ENCODE assay signal across 13 mouse cellular contexts in genomic region chr15:97839473-97839872, GRCm38 (mm10). TPM values are rescaled to one million over a fixed set of nuclear protein-coding genes. Genes with fewer than 3 reads are reported as not detected.
DNase-seq lines count a peak whose midpoint lies in the region; ATAC-seq and TF ChIP-seq lines count a peak whose summit lies in the region.
"Had no signal": no experiment of that assay in that cellular context is flagged by ENCODE, and none has a peak within 500 bp of the region (broad histone marks: within the 10 kb centered on the region; RNA-seq: fewer than 3 reads in every experiment).

No protein-coding gene starts in this region.

- H3K4me1 ChIP-seq in heart, embryonic 12.5 days (replicated peaks), result peaks cover 45% of the 10 kb centered on the region
- peaks cover 28% of the 10 kb centered on the region for H3K4me1 ChIP-seq in heart, embryonic 11.5 days (ENCODE audit: control insufficient read depth, insufficient read depth, low read length)
- peaks cover 63% of the 10 kb centered on the region for H3K4me1 ChIP-seq in thymus, adult 2 months (replicated peaks; ENCODE audit: control insufficient read depth, insufficient read depth, low read length)
- H3K4me1 ChIP-seq in limb, embryonic 10.5 days, result peaks cover 61% of the 10 kb centered on the region

- H3K36me3 ChIP-seq in heart, embryonic 12.5 days, result no peaks in the 10 kb centered on the region
- no peaks in the 10 kb centered on the region for H3K36me3 ChIP-seq in heart, embryonic 11.5 days (ENCODE audit: control insufficient read depth, insufficient read depth, low read length)
- H3K36me3 ChIP-seq in thymus, adult 2 months (ENCODE audit: control insufficient read depth, insufficient read depth, low read length), result no peaks in the 10 kb centered on the region
- H3K36me3 ChIP-seq in limb, embryonic 10.5 days, result no peaks in the 10 kb centered on the region
- H3K36me3 ChIP-seq: hindbrain, embryonic 15.5 days had no signal

- no peak for ATAC-seq in heart, embryonic 12.5 days (ENCODE audit: insufficient number of reproducible peaks, low FRiP score)
- ATAC-seq in heart, embryonic 11.5 days (replicated peaks; ENCODE audit: insufficient number of reproducible peaks, low FRiP score, low TSS enrichment), result no peak
- ATAC-seq: forebrain, embryonic 14.5 days had no signal

- no peak overlapping the region for H3K9ac ChIP-seq in heart, embryonic 12.5 days
- H3K9ac ChIP-seq in heart, embryonic 11.5 days (ENCODE audit: low read depth, low read length), result no peak overlapping the region
- H3K9ac ChIP-seq: hindbrain, embryonic 15.5 days had no signal

- peak overlapping the region; percentile 42; the same call in 1 of the 2 replicates for H3K27ac ChIP-seq in heart, embryonic 12.5 days (ENCODE audit: poor library complexity, severe bottlenecking)
- H3K27ac ChIP-seq in heart, embryonic 11.5 days (ENCODE audit: low read depth, low read length), result no peak overlapping the region
- H3K27ac ChIP-seq in thymus, adult 2 months (ENCODE audit: control insufficient read depth, insufficient read depth, low read length), result peak overlapping the region; percentile 95
- peak overlapping the region; percentile 75 for H3K27ac ChIP-seq in limb, embryonic 10.5 days
- H3K27ac ChIP-seq: hindbrain, embryonic 15.5 days; left cerebral cortex, adult 2 months had no signal

- TF ChIP-seq CTCF in thymus, adult 2 months (IDR thresholded peaks at IDR 0.05; ENCODE audit: borderline replicate concordance, control insufficient read depth, extremely low read depth, insufficient read depth, low read length, poor library complexity), result no peak

- no peak for DNase-seq in thymus, adult 2 months
- DNase-seq in thymus, postnatal 25 days, result no peak
- DNase-seq in limb, embryonic 10.5 days (ENCODE audit: low spot score), result no peak
- DNase-seq in spleen, postnatal 36 days (ENCODE audit: low spot score in 2 of 2), result no peak
- DNase-seq in adrenal gland, postnatal 14 days, result no peak
- no peak for DNase-seq in spleen, adult 18-20 months
- DNase-seq: cerebellum, adult 9-10 months had no signal

- H3K4me3 ChIP-seq in heart, embryonic 12.5 days, result no peak overlapping the region
- no peak overlapping the region for H3K4me3 ChIP-seq in heart, embryonic 11.5 days (ENCODE audit: low read depth, low read length)
- no peak overlapping the region for H3K4me3 ChIP-seq in thymus, adult 2 months (ENCODE audit: control insufficient read depth, insufficient read depth, low read length)
- H3K4me3 ChIP-seq in limb, embryonic 10.5 days, result no peak overlapping the region
- H3K4me3 ChIP-seq: hindbrain, embryonic 15.5 days; left cerebral cortex, adult 2 months had no signal

- H3K9me3 ChIP-seq in heart, embryonic 12.5 days (replicated peaks), result no peaks in the 10 kb centered on the region
- no peaks in the 10 kb centered on the region for H3K9me3 ChIP-seq in heart, embryonic 11.5 days (replicated peaks; ENCODE audit: control insufficient read depth, low read length)
- no peaks in the 10 kb centered on the region for H3K9me3 ChIP-seq in limb, embryonic 10.5 days (replicated peaks)
- H3K9me3 ChIP-seq: hindbrain, embryonic 15.5 days had no signal

- peaks cover 6% of the 10 kb centered on the region; the same call in 1 of the 2 replicates for H3K27me3 ChIP-seq in heart, embryonic 12.5 days (replicated peaks)
- H3K27me3 ChIP-seq in heart, embryonic 11.5 days (ENCODE audit: control insufficient read depth, insufficient read depth, low read length), result 0 out of 2 replicates have a peak, but pooled peaks cover 3% of the 10 kb centered on the region
- no peaks in the 10 kb centered on the region for H3K27me3 ChIP-seq in thymus, adult 2 months (ENCODE audit: control insufficient read depth, insufficient read depth, low read length)
- H3K27me3 ChIP-seq in limb, embryonic 10.5 days (ENCODE audit: low read depth, poor library complexity, severe bottlenecking), result no peaks in the 10 kb centered on the region
- H3K27me3 ChIP-seq: hindbrain, embryonic 15.5 days had no signal

- no peak overlapping the region for H3K4me2 ChIP-seq in heart, embryonic 12.5 days
- no peak overlapping the region for H3K4me2 ChIP-seq in heart, embryonic 11.5 days
- H3K4me2 ChIP-seq: hindbrain, embryonic 15.5 days; midbrain, embryonic 11.5 days had no signal

- TF ChIP-seq POLR2A in thymus, adult 2 months (IDR thresholded peaks at IDR 0.05; ENCODE audit: control insufficient read depth, extremely low read depth, insufficient read depth, low read length, poor library complexity), result no peak

- WGBS in heart, embryonic 12.5 days, result 72% methylated on average over 4 of the region's 4 CpGs
- 64% methylated on average over 4 of the region's 4 CpGs for WGBS in heart, embryonic 11.5 days (ENCODE audit: insufficient replicate concordance)
- 60% methylated on average over 4 of the region's 4 CpGs for WGBS in thymus, adult 2 months
- WGBS in limb, embryonic 10.5 days, result 75% methylated on average over 4 of the region's 4 CpGs

RNA-seq across cellular contexts. Expression of gene Hdac7, which starts 4.8 kb away (rescaled TPM):
- 27.4 and 27.8 TPM in 2 replicates for polyA plus RNA-seq in heart, embryonic 12.5 days (2016; fragmentation: Nextera tagmentation; extraction: Ambion mirVana)
- polyA plus RNA-seq in heart, embryonic 11.5 days (2014; fragmentation: Nextera tagmentation; extraction: Ambion mirVana), result 24.6 and 25.0 TPM in 2 replicates
- 827 and 963 TPM in 2 replicates for polyA plus RNA-seq in thymus, adult 2 months (2012; rRNA removed)
- polyA plus RNA-seq in limb, embryonic 10.5 days (2016; fragmentation: Nextera tagmentation; extraction: Ambion mirVana), result 28.5 and 32.1 TPM in 2 replicates
- total RNA-seq in adrenal gland, postnatal 14 days (2021), result 60.1 and 75.8 TPM in 2 replicates

Comparison
In these comparisons a context has a peak if more than half of its experiments do, and no peak if none do; other contexts are left out.
1. RNA of gene Hdac7, which starts 4.8 kb away (polyA plus RNA-seq): 827 to 963 TPM in thymus, adult 2 months; 28.5 to 32.1 TPM in limb, embryonic 10.5 days, 27.4 to 27.8 TPM in heart, embryonic 12.5 days and 24.6 to 25.0 TPM in heart, embryonic 11.5 days; every median in the first group is over 10 times any median in the second.